In the genomic region with DNA sequence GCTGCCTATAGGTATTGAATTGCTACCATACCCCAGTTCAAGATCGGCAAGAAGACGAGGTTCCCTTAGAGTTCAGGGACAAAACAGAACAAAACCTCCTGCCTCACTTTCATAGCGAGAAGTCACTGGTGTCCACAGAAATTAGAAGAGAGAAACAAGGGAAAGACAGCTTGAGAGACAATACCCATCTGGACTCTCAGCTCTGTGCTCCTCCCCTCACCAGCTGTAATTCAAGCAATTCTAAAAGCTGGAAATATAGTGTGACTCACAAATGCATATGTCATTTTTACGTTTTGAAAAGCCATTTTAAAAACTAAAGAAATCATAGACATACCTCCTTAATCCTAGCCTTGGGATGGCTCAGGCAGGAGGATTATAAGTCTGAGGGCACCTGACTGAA, we compare ENCODE assay signal across 19 mouse cellular contexts.
"Had no signal": no experiment of that assay in that cellular context is flagged by ENCODE, and none has a peak within 500 bp of the region (broad histone marks: within the 10 kb centered on the region; RNA-seq: fewer than 3 reads in every experiment).

No protein-coding gene starts in this region.

- H3K4me3 ChIP-seq: midbrain, embryonic 10.5 days; midbrain, embryonic 12.5 days; myocyte; neural tube, embryonic 13.5 days; neural tube, embryonic 15.5 days had no signal

- ATAC-seq: midbrain, embryonic 16.5 days had no signal

- DNase-seq: lung, adult 18-20 months; lung, embryonic 14.5 days; lung, postnatal 10 days; lung, postnatal 4 days; midbrain, embryonic 14.5 days; retina, postnatal 1 day; right cerebral cortex, adult 18-20 months; right cerebral cortex, postnatal 25 days; right cerebral cortex, postnatal 4 days; spleen, adult 18-20 months; thymus, adult 18-20 months; thymus, postnatal 14 days; thymus, postnatal 36 days had no signal

- H3K27ac ChIP-seq: midbrain, embryonic 10.5 days; midbrain, embryonic 12.5 days; neural tube, embryonic 13.5 days; neural tube, embryonic 15.5 days had no signal
